Mouse (Mus musculus): ENCODE measurements around the gene Olfr988. TPM values are rescaled to one million over a fixed set of nuclear protein-coding genes. Genes with fewer than 3 reads are reported as not detected.
"Not testable (repeated sequence)": the region's sequence is repeated elsewhere in the genome, so short reads cannot be mapped to it uniquely, and the experiment has no call there.

Olfr988 gene
- polyA plus RNA-seq (2012; rRNA removed): not detected in 2 replicates
- polyA plus RNA-seq (2014; fragmentation: Nextera tagmentation; extraction: Ambion mirVana): not detected in 2 replicates

DNA sequence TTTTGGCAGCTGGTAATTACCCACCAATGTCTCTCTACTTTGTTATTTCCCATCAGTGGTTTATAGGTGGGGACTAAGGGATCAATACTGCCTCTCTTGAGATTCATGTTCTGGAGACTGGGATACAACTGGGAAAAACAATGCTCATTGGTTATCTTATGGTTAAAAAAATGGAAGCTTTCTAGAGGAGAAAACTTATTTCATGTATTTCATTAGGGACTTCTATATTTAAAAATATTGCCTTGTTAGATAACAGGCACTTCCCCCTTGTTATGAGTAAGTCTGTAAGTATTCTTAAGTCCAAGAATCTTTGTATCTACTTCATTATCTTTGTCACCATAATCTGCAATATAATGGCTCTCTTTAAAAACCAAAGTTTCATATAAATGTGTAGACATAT lies at the start of gene Olfr988:
Gene Olfr988, minus strand, starts transcription at position 101 of the 400 bp plus-strand sequence.
- not testable (repeated sequence) for H3K27me3 ChIP-seq (ENCODE audit: control insufficient read depth, insufficient read depth, low read length); H3K9me3 ChIP-seq (ENCODE audit: control insufficient read depth, low read length); H3K4me3 ChIP-seq (ENCODE audit: insufficient read depth in 1 of 2, low read depth in 2 of 2, low read length in 2 of 2); H3K36me3 ChIP-seq (replicated peaks; ENCODE audit: control insufficient read depth, insufficient read depth, low read depth); DNase-seq (ENCODE audit: low read depth in 3 of 3, low spot score in 3 of 3); H3K4me1 ChIP-seq (replicated peaks; ENCODE audit: control insufficient read depth in 2 of 2, insufficient read depth in 2 of 2, low read length in 1 of 2); H3K27ac ChIP-seq; H3K9ac ChIP-seq (replicated peaks); ATAC-seq (ENCODE audit: insufficient read depth); H3K4me2 ChIP-seq (ENCODE audit: low read depth)

DNA sequence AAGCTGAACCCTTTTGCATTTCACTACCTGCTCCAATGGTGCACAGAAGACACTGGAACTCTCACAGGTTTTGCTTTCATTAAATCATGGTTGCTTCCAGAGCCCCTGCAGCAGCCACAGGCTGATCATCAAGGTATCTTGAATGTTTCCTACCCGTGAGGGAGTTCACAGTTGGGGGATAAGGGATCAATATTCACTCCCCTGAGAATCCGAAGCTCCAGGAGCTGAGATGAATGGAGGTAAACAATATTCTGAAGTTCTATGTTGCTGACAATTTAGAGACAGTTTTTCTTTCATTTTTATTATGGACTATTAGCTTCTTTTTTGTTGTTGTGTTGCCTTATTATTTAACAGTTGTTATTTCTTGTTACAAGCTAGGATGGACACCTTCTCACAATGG lies 46.3 kb upstream of the Olfr988 start, which contains the start of gene Olfr992:
Gene Olfr992, minus strand, starts transcription at position 101 of the 400 bp plus-strand sequence.
- TF ChIP-seq CTCF (IDR thresholded peaks at IDR 0.05; ENCODE audit: low read depth): no peak
- no peak for TF ChIP-seq EP300 (IDR thresholded peaks at IDR 0.05; ENCODE audit: low read depth)
- no peak within 1 kb of the TSS for H3K4me2 ChIP-seq (ENCODE audit: low read depth)
- 27% methylated on average over 2 of the region's 2 CpGs for WGBS (ENCODE audit: insufficient replicate concordance)
- no peaks in the 10 kb centered on the region for H3K4me1 ChIP-seq (replicated peaks; ENCODE audit: control insufficient read depth in 2 of 2, insufficient read depth in 2 of 2, low read length in 1 of 2)
- ATAC-seq (ENCODE audit: insufficient read depth) (no peak), DNase-seq (ENCODE audit: low read depth in 3 of 3, low spot score in 3 of 3) (no peak)
- no peak within 1 kb of the TSS for H3K4me3 ChIP-seq (ENCODE audit: insufficient read depth in 1 of 2, low read depth in 2 of 2, low read length in 2 of 2)
- no peaks in the 10 kb centered on the region for H3K27me3 ChIP-seq (ENCODE audit: control insufficient read depth, insufficient read depth, low read length)
- no peak within 1 kb of the TSS for H3K27ac ChIP-seq
- no peak within 1 kb of the TSS for H3K9ac ChIP-seq (replicated peaks)
- H3K36me3 ChIP-seq (replicated peaks; ENCODE audit: control insufficient read depth, insufficient read depth, low read depth): no peaks in the 10 kb centered on the region
- H3K9me3 ChIP-seq (ENCODE audit: control insufficient read depth, low read length): no peaks in the 10 kb centered on the region

DNA sequence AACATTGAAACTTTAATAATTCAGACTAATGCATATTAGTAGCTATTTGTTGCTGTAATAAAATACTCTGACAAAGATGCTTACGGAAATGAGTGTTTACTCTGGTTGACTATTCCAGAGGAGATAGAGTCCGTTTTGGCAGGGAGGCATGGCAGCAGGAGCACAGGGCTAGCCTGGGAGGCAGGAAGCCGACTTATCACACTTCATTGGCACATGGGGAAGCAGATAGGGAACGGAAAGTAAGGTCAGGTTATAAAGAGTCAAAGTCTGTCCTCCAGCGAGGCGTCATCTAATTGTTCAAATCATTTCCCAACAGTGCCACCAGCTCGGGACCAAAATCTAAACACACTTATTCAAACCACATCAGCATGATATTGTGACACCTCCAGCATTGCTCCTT lies 23.1 kb downstream of the Olfr988 start:
- Histone ChIP-seq H3K27me3 (ENCODE audit: control insufficient read depth, insufficient read depth, low read length) (no peaks in the 10 kb centered on the region), H3K4me3 (ENCODE audit: insufficient read depth in 1 of 2, low read depth in 2 of 2, low read length in 2 of 2) (no peak overlapping the region), H3K9ac (replicated peaks) (no peak overlapping the region), H3K27ac (no peak overlapping the region), H3K9me3 (ENCODE audit: control insufficient read depth, low read length) (no peaks in the 10 kb centered on the region), H3K36me3 (replicated peaks; ENCODE audit: control insufficient read depth, insufficient read depth, low read depth) (no peaks in the 10 kb centered on the region), H3K4me1 (replicated peaks; ENCODE audit: control insufficient read depth in 2 of 2, insufficient read depth in 2 of 2, low read length in 1 of 2) (no peaks in the 10 kb centered on the region), H3K4me2 (ENCODE audit: low read depth) (no peak overlapping the region)
- DNase-seq (ENCODE audit: low read depth in 3 of 3, low spot score in 3 of 3): no peak
- TF ChIP-seq CTCF (IDR thresholded peaks at IDR 0.05; ENCODE audit: low read depth): no peak
- TF ChIP-seq EP300 (IDR thresholded peaks at IDR 0.05; ENCODE audit: low read depth): no peak
- ATAC-seq (ENCODE audit: insufficient read depth): no peak
- WGBS (ENCODE audit: insufficient replicate concordance): 31% methylated on average over 7 of the region's 7 CpGs

DNA sequence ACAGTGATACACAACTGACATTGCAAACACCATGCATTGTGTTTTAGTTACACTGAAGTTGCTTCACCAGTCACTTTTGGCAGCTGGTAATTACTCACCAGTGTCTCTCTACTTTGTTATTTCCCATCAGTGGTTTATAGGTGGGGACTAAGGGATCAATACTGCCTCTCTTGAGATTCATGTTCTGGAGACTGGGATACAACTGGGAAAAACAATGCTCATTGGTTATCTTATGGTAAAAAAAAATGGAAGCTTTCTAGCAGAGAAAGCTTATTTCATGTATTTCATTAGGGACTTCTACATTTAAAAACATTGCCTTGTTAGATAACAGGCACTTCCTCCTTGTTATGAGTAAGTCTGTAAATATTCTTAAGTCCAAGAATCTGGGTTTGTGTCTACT lies 23.8 kb downstream of the Olfr988 start, which contains the start of gene Olfr987:
Gene Olfr987, minus strand, starts transcription at position 101 of the 400 bp plus-strand sequence.
- not testable (repeated sequence) for H3K4me1 ChIP-seq (replicated peaks; ENCODE audit: control insufficient read depth in 2 of 2, insufficient read depth in 2 of 2, low read length in 1 of 2); H3K9ac ChIP-seq (replicated peaks); H3K36me3 ChIP-seq (replicated peaks; ENCODE audit: control insufficient read depth, insufficient read depth, low read depth); H3K9me3 ChIP-seq (ENCODE audit: control insufficient read depth, low read length); H3K4me3 ChIP-seq (ENCODE audit: insufficient read depth in 1 of 2, low read depth in 2 of 2, low read length in 2 of 2); H3K27ac ChIP-seq; H3K27me3 ChIP-seq (ENCODE audit: control insufficient read depth, insufficient read depth, low read length); ATAC-seq (ENCODE audit: insufficient read depth); DNase-seq (ENCODE audit: low read depth in 3 of 3, low spot score in 3 of 3); H3K4me2 ChIP-seq (ENCODE audit: low read depth)

DNA sequence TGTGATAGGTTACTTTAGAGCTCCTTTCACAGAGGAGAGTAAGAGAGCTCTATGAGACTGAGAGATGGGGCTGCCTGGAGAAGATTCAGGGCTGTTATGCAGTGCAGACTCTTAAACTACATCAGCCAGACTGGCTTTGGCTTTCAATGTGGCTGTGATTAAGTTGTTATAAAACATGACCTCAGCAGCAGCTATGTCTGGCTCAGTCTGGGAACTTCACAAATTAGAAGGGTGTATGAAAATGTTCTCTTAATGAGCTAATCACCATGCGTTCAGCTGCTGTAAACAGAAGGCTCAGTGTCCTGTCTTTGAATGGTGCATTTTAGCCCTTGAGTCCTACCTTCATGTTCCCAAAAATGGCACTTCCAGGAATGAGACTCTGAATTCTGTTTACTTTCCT lies 43.9 kb downstream of the Olfr988 start:
- H3K9me3 ChIP-seq (ENCODE audit: control insufficient read depth, low read length): no peaks in the 10 kb centered on the region
- no peaks in the 10 kb centered on the region for H3K27me3 ChIP-seq (ENCODE audit: control insufficient read depth, insufficient read depth, low read length)
- no peak overlapping the region for H3K4me3 ChIP-seq (ENCODE audit: insufficient read depth in 1 of 2, low read depth in 2 of 2, low read length in 2 of 2)
- DNase-seq (ENCODE audit: low read depth in 3 of 3, low spot score in 3 of 3): no peak
- no peak overlapping the region for H3K4me2 ChIP-seq (ENCODE audit: low read depth)
- 61% methylated on average over 1 of the region's 1 CpGs for WGBS (ENCODE audit: insufficient replicate concordance)
- no peaks in the 10 kb centered on the region for H3K4me1 ChIP-seq (replicated peaks; ENCODE audit: control insufficient read depth in 2 of 2, insufficient read depth in 2 of 2, low read length in 1 of 2)
- no peak for TF ChIP-seq EP300 (IDR thresholded peaks at IDR 0.05; ENCODE audit: low read depth)
- TF ChIP-seq CTCF (IDR thresholded peaks at IDR 0.05; ENCODE audit: low read depth): no peak
- ATAC-seq (ENCODE audit: insufficient read depth): no peak
- H3K9ac ChIP-seq (replicated peaks): no peak overlapping the region
- H3K36me3 ChIP-seq (replicated peaks; ENCODE audit: control insufficient read depth, insufficient read depth, low read depth): no peaks in the 10 kb centered on the region
- no peak overlapping the region for H3K27ac ChIP-seq

Other genes with a start within 250 kb of the Olfr988 start
- gene Aplnr, start 227.0 kb downstream of the Olfr988 start, polyA plus RNA-seq (2012; rRNA removed): 0.63 and 0.76 TPM in 2 replicates
- gene Aplnr, start 227.0 kb downstream of the Olfr988 start, polyA plus RNA-seq (2014; fragmentation: Nextera tagmentation; extraction: Ambion mirVana): 0.88 and 1.3 TPM in 2 replicates
- gene Lrrc55, start 166.0 kb downstream of the Olfr988 start, polyA plus RNA-seq (2012; rRNA removed): 0.08 TPM in 2 replicates
- 0.04 TPM in 1 of 2 replicates, not detected in the other for gene Lrrc55, start 166.0 kb downstream of the Olfr988 start, polyA plus RNA-seq (2014; fragmentation: Nextera tagmentation; extraction: Ambion mirVana)
- not detected in 2 replicates for gene Olfr987, start 23.9 kb downstream of the Olfr988 start, polyA plus RNA-seq (2012; rRNA removed)
- gene Olfr987, start 23.9 kb downstream of the Olfr988 start, polyA plus RNA-seq (2014; fragmentation: Nextera tagmentation; extraction: Ambion mirVana): not detected in 2 replicates
- gene Olfr992, start 46.2 kb upstream of the Olfr988 start, polyA plus RNA-seq (2012; rRNA removed): not detected in 2 replicates
- not detected in 2 replicates for gene Olfr992, start 46.2 kb upstream of the Olfr988 start, polyA plus RNA-seq (2014; fragmentation: Nextera tagmentation; extraction: Ambion mirVana)
- not detected in 2 replicates for gene Olfr993, start 51.6 kb upstream of the Olfr988 start, polyA plus RNA-seq (2012; rRNA removed)
- gene Olfr993, start 51.6 kb upstream of the Olfr988 start, polyA plus RNA-seq (2014; fragmentation: Nextera tagmentation; extraction: Ambion mirVana): not detected in 2 replicates
- not detected in 2 replicates for gene Olfr994, start 73.2 kb upstream of the Olfr988 start, polyA plus RNA-seq (2012; rRNA removed)
- gene Olfr994, start 73.2 kb upstream of the Olfr988 start, polyA plus RNA-seq (2014; fragmentation: Nextera tagmentation; extraction: Ambion mirVana): not detected in 2 replicates
- gene Olfr995, start 80.4 kb upstream of the Olfr988 start, polyA plus RNA-seq (2012; rRNA removed): not detected in 2 replicates
- gene Olfr995, start 80.4 kb upstream of the Olfr988 start, polyA plus RNA-seq (2014; fragmentation: Nextera tagmentation; extraction: Ambion mirVana): not detected in 2 replicates
- gene 4833423E24Rik, start 155.8 kb upstream of the Olfr988 start, polyA plus RNA-seq (2012; rRNA removed): not detected in 2 replicates
- gene 4833423E24Rik, start 155.8 kb upstream of the Olfr988 start, polyA plus RNA-seq (2014; fragmentation: Nextera tagmentation; extraction: Ambion mirVana): not detected in 2 replicates
- not detected in 2 replicates for gene Olfr996, start 216.0 kb upstream of the Olfr988 start, polyA plus RNA-seq (2012; rRNA removed)
- not detected in 2 replicates for gene Olfr996, start 216.0 kb upstream of the Olfr988 start, polyA plus RNA-seq (2014; fragmentation: Nextera tagmentation; extraction: Ambion mirVana)
- gene Olfr998, start 225.7 kb upstream of the Olfr988 start, polyA plus RNA-seq (2012; rRNA removed): not detected in 2 replicates
- gene Olfr998, start 225.7 kb upstream of the Olfr988 start, polyA plus RNA-seq (2014; fragmentation: Nextera tagmentation; extraction: Ambion mirVana): not detected in 2 replicates
- gene Olfr1000, start 248.7 kb upstream of the Olfr988 start, polyA plus RNA-seq (2012; rRNA removed): not detected in 2 replicates
- gene Olfr1000, start 248.7 kb upstream of the Olfr988 start, polyA plus RNA-seq (2014; fragmentation: Nextera tagmentation; extraction: Ambion mirVana): not detected in 2 replicates